Mouse (Mus musculus): ENCODE data around the gene Zfp13.

Gene Zfp13

DNA sequence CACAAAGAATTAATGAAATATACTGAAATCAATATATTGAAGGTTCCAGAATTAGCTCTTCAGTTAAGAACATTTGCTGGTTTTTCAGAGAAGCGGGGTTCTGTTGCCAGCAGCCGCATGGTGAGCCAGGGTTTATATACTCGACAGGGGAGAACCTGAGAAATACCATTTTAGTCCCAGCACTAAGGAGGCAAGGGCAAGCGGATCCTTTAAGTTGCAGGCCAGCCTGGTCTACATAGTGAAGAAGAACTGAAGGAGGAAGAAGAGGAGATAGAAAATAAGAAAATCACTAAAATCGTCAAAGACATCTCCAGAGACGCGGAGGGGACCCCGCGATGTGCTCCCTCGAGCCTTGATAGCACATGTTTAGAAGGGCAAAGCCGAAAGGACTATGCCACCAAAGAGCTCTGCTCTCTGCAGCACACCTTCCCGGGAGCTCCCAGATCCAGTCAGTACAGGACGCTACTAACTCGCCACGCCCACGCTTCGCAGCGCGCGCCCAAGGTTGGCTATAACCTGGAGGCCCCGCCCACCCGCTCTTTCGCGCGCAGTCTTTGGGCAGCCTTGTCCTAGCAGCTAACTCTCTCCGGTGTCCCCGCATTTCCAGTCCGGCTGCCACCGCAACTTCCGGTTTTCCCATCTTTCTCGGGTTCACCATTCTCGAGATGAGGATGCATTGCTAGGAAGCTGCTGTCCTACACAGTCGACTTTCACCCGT, 6.9 kb downstream of the Zfp13 start:
- peak; percentile 97 for DNase-seq

DNA sequence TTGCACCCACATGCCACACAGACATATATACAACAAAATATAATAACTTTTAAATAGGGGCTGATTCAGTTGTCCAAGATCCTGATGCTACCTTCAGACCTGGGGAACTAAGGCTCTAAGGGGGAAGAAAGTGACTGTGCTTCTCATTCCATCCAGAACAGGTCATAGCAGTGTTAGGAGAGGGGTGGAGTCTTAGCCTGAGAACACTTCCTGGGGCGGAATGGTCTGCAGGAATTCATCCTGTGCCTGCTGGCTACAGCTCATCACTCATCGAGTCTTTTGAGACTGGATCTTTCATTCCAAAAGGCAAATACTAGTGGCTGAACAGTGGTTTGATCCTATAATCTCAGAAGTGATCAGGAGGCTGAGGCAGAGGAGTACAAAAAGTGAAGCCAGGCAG, 12.0 kb downstream of the Zfp13 start:
- no peak for DNase-seq

DNA sequence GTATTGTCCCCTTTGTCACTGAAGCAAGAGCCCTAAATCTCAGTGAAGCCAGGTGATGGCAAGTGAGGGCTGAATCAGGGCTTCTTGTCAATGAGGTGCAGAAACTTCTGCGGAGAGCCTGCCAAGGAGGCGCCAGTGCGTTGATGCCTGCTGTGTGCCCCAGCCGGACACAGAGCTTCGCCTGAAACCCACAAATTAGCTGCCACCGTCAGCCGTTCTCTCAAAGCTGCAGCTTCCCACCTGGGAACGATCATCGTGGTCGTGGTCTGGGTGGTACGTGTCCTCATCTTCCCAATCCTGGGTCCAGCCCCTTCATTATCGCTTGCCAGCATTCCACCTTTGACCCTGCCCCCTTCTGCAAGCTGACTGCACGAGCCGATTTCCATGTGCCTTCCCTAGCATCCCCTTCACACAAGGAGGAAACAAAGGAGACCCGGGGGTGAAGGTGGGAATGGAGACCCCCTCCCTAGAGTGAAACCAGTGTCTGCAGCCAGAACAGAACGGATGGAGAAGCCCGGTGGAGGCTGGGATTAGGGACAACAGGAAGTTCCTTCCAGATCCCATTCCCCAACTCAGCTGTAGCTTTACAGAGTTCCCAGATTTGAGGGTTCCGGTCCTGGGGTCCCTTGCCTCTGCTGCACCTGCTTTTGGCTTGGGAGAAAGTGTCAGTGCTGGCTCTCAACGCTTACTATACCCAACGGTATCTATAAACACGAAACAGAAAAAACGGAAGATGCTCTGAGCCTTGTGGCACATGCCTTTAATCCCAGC, 13.4 kb downstream of the Zfp13 start:
- peak; percentile 61 for DNase-seq

DNA sequence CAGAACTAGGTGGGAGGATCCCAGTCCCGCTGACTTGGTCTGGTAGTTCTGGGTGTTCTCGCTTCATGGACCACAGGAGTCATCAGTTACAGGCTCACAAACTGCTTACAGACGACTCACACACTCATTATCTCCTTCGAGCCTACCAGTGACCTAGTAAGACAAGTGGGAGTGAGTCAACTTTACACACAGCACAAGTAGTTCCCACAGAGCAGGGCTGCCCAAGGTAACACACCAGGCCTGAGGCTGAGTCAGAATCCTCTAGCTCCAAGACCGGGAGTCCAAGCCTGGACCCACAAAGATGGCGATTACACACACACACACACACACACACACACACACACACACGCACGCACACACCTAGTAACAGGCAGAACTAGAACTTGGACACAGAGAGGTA, 14.5 kb downstream of the Zfp13 start:
- no peak for DNase-seq

DNA sequence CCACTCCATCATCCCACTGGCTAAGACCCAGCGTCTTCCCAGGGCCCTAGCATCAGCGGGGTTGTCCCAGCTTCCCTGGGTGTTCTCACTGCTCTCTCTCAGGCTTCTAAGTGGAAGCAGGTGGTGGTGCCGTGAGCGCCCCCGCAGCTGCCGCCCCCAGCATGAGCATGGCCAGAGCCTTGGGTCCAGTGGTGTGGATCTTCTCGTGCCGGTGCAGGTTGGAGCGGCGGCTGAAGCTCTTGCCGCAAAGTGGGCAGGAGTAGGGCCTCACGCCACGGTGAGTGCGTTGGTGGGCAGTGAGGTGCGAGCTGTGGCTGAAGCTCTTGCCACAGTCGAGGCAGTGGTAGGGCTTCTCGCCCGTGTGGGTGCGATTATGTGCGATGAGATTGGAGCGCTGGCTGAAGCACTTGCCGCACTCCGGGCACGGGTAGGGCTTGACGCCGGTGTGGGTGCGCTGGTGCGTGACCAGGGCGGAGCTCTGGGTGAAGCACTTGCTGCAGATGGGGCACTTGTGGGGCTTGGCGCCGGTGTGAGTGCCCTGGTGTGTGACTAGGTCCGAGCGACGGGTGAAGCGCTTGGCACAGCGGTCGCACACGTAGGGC, 23.2 kb downstream of the Zfp13 start:
- DNase-seq: no peak

DNA sequence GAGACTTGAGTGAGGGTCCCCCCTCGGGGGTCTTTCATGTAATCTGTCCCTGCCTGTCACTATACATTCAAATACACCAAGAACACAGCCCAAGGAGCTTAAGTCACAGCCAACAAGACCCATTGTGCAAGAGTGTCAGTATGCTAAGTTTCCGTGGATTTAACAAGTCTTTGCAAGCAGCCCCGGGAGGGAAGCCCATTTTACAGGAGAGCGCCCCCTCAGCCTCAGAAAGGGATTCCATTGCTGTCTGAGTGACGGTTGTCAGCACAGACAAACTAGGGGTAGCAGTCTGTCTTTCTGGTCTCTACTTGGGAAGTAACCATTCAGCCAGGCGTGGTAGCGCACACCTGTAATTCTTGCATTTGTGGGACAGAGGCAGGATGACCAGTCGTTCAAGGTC, 25.2 kb downstream of the Zfp13 start:
- DNase-seq: no peak

DNA sequence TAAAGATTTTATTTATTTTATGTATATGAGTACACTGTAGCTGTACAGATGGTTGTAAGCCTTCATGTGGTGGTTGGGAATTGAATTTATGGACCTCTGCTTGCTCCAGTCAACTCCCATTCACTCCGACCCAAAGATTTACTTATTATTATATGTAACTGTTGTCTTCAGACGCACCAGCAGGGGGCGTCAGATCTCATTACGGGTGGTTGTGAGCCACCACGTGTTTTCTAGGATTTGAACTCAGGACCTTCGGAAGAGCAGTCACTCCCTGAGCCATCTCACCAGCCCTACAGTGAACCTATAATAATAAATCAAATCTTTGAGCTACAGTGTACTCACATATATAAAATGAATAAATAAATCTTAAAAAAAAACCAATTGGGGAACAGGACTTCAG, 27.2 kb downstream of the Zfp13 start:
- DNase-seq: no peak

DNA sequence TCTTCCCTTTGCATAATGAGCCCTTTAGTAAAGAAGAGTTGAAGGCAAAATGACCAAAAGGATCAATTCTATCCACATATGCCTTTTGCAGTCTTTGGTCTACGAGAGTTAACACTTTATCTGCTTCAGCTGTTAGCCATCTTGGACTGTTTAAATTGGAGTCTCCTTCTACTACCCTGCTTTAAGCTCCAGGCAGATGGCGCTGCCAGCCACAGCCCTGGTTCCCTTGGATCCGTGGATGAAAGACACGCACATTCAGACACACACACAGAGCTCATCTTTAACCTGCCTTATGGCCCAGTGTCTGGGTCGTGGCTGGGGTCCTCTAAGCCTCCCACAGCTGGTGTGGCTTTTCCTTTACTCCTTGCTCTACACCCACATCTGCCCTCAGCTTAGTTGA, 28.2 kb downstream of the Zfp13 start:
- DNase-seq: no peak

DNA sequence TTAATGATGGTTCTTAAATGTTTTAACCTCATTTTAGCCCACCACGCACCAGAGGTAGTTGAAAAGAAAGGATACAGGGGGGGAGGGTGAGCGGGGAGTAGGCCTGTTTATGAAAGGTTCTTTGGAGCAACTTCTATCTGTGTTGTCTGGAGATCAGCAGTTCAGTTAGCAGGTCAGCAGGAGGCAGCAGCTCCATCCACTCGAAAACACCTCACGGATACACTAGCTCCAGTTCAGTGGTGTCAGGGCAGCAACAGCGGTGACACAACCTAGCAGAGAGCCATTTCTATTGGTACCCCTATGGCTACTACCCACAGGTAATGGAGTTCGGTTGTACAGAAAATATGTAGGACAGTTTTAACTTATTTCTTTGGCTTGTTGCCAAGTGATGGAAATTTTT, 29.3 kb downstream of the Zfp13 start:
- no peak for DNase-seq

DNA sequence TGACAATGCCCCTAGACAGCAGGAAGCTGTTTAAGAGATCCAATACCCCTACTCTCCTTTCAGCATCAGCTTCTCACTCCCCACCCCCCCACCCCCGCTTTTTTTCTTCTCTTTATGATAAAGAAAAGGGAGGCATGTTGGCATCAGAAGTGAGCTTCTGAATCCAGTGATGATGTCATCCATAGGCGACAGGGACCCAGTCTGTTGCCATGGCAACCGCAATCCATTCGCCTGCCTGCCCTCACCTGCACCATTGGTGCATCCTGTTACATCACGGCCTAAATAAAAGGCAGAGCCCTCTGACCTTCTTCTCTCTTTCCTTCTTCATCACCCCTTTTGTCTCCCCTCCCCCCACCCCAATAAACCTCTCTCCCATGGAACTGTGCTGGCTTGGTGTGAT, 30.9 kb downstream of the Zfp13 start:
- no peak for DNase-seq

DNA sequence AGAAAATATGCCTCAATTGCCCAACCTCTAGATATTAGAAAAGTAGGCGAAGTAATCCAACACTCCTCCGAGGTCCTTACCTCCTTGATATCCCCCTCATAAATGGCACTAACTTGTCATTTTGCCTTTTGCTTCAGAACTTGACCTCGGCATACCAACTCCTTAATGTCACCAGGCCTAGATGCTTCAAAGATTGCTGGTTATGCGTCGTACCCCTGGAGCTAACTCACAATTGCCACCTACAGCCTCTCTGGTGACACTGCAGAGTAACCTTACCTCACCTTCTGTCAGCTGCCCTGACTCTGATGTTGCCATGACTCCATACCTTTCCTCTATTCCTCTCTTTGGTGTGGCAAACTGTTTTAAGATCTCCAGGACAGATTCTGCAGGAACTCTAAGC, 32.5 kb downstream of the Zfp13 start:
- DNase-seq: no peak

DNA sequence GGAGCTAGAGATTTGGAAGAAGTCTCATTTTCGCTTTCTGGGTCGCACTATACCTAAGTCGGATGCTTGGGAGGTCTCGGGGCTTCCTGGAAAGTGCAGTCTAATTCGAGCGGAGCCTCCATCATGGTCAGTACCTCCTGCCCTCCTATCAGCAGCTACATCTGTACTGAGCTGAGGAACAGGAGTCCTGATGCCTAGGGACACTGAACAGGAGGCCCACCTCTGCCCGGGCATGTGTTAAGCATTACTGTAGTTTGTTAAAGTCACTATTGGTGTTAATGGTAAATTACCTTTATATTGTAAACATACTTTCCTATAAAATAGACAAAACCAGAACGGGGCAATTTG, 34.9 kb downstream of the Zfp13 start:
- no peak for DNase-seq

DNA sequence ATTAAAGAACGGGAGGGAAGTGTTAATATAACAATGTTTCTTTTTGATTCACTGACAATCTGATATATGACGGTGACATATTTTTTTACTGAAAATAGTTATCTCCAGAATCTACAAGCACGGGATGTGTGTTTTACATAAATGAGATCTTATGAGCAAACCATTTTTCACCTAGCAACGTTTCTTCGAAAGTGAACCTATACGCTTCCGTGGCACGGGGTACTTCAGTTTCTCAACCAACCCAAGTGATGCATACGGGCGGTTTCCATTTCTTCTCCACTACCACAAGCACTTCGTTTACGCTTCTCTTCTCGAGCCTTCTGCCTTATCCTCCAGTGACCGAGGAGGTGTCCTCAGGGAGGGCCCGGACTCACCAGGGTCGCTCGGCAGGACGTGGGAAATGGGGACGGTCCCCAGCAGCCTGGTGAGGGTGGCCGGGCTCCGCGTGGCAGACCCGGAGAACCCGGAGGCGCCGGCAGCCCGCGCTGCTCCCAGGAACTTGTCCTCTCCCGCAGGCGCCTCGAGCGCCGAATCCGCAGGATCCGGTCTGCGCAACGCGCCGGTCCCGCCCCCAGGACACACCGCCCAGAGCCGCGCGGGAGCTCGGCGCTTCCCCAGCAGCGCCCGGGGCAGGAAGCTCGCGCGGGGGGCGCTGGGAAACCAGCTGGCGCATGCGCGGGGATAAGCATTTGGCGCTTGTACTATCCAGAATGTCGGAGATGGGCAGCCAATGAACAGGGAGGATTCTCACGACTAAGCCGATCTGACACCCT, 35.5 kb downstream of the Zfp13 start, which contains the start of gene Zfp213:
TSS of gene Zfp213 (minus strand) at position 644 of the 773 bp plus-strand sequence.
- DNase-seq: peak; percentile 95

DNA sequence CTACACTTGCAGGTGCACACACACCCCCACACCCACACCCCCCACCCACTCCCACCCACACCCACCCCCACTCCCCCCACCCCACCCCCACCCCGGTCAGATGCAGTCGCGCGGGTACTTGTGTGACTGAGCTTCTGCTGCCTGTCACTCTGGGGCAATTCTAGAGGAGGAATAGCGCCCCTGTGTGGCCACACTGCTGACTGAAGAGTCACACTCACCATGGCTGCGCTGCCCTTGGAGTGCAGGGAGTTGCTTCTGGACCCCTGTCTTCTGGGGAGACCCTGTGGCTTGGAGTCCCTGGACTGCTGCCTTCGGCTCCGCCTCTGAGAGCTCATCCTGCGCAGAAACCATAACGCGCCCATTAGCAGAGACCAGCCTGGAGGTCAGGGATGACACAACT, 39.5 kb downstream of the Zfp13 start:
- no peak for DNase-seq

DNA sequence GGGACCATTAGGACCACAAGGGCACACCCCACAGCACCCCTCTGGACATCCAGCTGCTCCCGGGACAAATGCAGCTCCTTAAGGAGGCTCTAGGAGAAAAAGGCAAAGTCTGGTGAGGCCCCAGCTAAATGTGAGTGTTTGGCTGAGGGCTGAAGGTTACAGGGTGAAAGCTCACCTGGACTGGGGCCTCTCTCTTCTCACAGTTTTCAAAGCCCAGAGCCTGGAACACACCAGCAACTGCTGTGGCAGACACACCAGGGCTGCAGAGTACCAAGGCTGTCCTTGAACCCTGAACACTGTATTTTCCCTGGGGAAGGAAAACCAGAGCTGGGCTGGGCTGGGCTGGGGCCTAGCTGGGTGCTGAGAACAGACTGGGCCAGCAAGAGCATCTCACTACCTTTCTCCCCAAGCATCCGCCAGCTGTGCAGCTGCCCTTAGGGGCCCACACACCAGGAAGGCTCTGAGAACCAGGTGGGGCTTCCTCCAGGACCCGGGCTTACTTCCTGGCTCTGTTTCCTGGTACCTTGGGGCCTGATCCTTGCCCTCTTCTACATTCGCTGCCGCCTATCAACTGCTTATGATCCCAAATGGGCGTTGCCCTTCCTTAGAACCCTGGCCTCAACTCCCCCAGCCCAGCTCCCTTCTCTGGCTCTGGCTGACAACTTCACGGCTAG, 43.9 kb downstream of the Zfp13 start:
- no peak for DNase-seq

DNA sequence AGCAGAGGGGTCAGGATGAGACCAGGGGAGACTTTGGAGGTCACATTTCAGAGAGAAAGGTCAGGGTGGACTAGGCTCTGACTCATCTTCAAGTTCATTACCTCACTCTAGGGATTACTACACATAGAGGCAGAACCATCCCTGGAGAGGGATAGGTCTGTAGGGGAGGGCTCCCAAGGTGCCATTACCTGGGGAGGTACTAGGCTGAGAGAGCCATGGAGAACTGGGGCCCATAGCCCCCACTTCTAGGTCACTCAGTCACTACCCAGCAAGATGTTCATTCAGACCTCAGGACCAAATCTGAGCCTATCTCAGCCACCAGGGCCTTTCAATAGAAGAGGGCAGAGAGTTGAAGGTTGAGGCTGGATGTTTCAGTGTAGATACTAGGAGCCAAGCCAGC, 45.0 kb downstream of the Zfp13 start:
- no peak for DNase-seq

DNA sequence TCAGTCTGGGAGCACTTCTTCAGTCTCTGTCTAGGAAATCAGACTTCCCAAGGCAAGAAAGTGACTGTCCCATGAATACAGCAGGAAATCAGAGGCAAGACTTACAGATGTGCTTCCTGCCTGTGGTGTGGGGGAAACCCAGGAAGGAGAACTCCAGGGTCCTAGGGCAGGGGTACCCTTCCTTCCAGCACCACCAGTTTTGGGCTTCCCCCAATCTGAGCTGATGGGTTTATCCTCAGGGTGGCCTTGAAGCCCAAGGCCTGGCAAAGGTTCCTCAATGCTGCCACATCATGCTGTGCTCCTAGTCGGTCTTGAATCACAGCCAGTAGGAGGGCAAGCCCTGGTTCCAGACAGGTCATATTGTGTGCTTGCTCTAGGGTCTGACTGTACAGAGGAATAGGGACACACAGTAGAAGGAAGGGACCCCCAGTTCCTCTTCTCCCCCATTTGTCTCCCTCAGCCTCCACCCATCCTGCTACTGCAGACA, 45.6 kb downstream of the Zfp13 start:
- DNase-seq: no peak

DNA sequence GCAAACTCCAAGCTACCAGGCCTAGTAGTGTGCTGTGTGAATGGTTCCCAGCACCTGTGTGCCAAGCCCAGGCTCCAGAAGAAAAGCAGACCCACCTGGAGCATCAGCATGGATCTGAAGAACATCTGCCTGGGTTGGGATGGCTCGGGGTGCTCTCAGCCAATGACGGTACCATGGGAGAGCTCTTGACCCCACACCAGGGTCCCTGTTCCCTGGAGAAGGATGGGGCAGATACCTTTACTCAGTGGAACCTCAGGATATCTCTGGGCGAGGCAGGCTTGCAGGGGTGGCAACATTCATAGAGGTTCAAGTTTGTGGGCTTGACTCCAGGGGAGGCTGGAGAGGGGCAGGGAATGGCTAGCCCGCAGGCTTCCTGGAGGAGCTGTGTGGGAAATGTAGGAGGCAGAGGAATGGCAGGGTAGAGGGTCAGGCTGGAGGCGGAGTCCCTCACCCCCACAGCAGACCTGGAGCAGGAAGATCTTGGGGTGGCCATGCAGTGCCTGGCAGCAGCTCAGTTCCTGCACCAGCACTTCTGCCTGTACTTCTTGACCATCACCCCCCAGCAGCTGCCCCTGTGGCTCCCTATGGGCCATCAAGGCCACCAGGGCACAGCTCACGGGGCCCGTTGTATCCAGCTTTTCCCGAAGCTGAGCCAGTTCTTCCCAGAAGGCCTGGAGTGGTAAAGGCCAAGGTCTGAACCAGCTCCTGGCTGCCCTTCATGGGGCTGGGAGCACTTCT, 46.2 kb downstream of the Zfp13 start:
- no peak for DNase-seq

DNA sequence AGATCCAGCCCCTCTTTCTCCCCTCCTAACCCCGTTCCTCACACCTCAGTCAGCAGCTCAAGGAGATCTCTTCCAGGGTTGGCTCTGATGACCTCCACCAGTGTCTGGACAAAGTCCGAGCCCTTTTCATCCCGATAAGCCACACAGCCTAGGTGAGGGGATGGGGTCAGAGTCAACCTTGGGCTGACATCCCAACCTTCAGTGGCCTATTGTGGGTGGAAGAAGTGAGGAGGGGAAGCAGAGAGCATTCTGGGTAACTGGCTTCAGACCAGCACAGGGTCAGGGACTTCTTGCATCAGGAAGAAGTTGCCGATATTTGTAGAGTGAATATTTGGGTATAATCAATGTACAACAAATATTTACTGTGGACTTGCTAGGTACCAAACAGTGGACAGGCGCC, 47.3 kb downstream of the Zfp13 start:
- no peak for DNase-seq

DNA sequence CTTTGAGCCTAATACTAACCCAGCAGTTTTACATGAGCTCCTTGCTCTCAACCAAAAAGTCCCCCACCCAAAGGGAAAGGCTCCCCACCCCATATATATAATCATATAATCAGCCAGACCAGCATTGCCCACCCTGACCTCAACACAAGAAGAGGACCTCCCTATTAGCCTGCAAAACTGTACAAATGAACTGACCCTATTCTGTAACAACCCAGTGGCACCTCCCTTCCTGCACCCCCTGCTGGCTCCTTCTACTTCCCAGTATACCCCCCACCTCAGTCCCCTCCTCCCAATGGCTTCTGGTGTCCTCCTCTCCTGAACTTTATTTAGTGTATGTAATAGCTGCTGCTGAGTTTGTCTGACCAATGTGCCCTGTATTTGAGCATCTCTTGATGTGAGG, 47.9 kb downstream of the Zfp13 start:
- DNase-seq: no peak

DNA sequence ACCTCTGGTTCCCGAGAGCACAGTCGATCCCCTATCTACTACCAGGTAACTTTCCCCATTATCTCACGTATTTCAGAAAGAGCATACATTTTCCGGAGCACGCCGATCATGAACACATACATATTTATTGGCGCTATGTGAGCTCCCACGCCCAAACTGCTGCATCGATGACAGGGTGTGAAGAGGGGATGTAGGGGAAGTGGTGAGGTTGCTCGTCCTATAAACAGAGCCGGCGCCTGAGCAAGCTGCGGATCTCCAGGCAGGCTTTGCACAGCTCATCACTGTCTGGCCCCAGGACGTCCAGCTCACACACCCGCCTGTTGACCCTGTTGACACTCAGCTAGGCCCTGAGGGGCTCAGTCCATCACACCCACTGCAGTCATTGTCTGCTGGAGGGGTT, 48.4 kb downstream of the Zfp13 start:
- DNase-seq: peak; percentile 21

DNA sequence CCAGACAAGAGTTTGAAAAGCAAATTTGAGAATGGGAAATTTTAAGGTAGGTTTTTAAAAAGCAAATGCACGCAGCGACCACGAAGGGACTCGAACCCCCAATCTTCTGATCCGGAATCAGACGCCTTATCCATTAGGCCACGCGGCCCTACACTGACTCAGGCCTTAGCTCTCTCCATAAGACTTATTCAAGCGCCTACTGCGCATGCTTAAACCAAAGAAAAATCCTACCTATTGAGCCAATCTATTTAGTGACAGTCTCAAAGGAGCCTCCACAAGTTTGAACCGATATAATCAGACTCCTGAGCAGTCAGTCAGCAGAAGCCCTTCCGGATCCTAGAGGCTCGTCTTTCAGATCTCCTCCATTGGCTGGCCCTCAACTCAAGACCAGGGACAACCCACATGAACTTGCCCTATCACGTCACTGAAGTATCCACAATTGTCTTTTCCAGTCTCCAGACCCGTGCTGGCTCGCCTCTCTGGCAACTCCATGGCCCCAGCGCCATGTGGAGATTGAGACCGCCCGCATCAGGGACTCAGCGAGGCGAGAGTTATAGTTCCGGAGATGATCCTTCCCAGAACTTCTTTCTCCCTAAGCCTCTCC, 49.0 kb downstream of the Zfp13 start:
- DNase-seq: peak; percentile 93
